Mouse (Mus musculus): ENCODE measurements around the gene Kifc1.

- TF ChIP-seq MEF2A (IDR thresholded peaks at IDR 0.05; ENCODE audit: borderline replicate concordance, low read depth, low read length) (no peak), ZNF384 (IDR thresholded peaks at IDR 0.05; ENCODE audit: low read depth, low read length) (no peak), CTCF (conservative IDR thresholded peaks at IDR 0.05 in 1 of 2, IDR thresholded peaks at IDR 0.05 in 1 of 2; ENCODE audit: low read depth in 2 of 2, low read length in 2 of 2) (no peak), JUND (conservative IDR thresholded peaks at IDR 0.05; ENCODE audit: low read depth, low read length) (no peak), POLR2AphosphoS2 (IDR thresholded peaks at IDR 0.05; ENCODE audit: low read depth, low read length) (no peak), NRF1 (IDR thresholded peaks at IDR 0.05; ENCODE audit: low read depth, low read length) (no peak), CHD2 (IDR thresholded peaks at IDR 0.05; ENCODE audit: low read length) (no peak), ZMIZ1 (IDR thresholded peaks at IDR 0.05; ENCODE audit: low read depth, low read length) (no peak), EP300 (IDR thresholded peaks at IDR 0.05; ENCODE audit: low read length) (no peak), HCFC1 (IDR thresholded peaks at IDR 0.05; ENCODE audit: low read depth, low read length) (no peak), MAX (IDR thresholded peaks at IDR 0.05; ENCODE audit: low read length) (no peak)
Measured at GRCm38 (mm10) chr17:33909869-33910250, 19.4 kb upstream of the Kifc1 start.
